Mouse (Mus musculus): Measurements from ENCODE around the gene Ism1.

The Ism1 gene

GRCm38 (mm10) chr2:139714206-139714605, 36.2 kb downstream of the Ism1 start:
- DNase-seq = no peak

- no peak for DNase-seq
These were observed 39.8 kb downstream of the Ism1 start for GRCm38 (mm10) chr2:139717772-139718171.

GRCm38 (mm10) chr2:139722700-139723099, 44.7 kb downstream of the Ism1 start:
- DNase-seq = peak; percentile 76

- DNase-seq = peak; percentile 67
These were observed 45.3 kb downstream of the Ism1 start for GRCm38 (mm10) chr2:139723304-139723703.

- no peak for DNase-seq
These were observed 46.3 kb downstream of the Ism1 start for GRCm38 (mm10) chr2:139724202-139724838.

- DNase-seq = no peak
These were observed 47.4 kb downstream of the Ism1 start for GRCm38 (mm10) chr2:139725328-139725727.

- no peak for DNase-seq
These were observed 50.1 kb downstream of the Ism1 start for GRCm38 (mm10) chr2:139728060-139728459.

GRCm38 (mm10) chr2:139729377-139729776, 51.4 kb downstream of the Ism1 start:
- DNase-seq = no peak

- DNase-seq = no peak
These were observed 64.4 kb downstream of the Ism1 start for GRCm38 (mm10) chr2:139742381-139742780.

GRCm38 (mm10) chr2:139757021-139757420, 79.0 kb downstream of the Ism1 start:
- DNase-seq = no peak

- no peak for DNase-seq
These were observed 79.5 kb downstream of the Ism1 start for GRCm38 (mm10) chr2:139757456-139757855.

- no peak for DNase-seq
These were observed 86.4 kb downstream of the Ism1 start for GRCm38 (mm10) chr2:139764355-139764754.

- no peak for DNase-seq
These were observed 97.1 kb downstream of the Ism1 start for GRCm38 (mm10) chr2:139774949-139775570.

- DNase-seq = no peak
These were observed 98.7 kb downstream of the Ism1 start for GRCm38 (mm10) chr2:139776644-139777043.

GRCm38 (mm10) chr2:139778283-139778682, 100.3 kb downstream of the Ism1 start:
- DNase-seq = peak; percentile 65

GRCm38 (mm10) chr2:139783318-139783850, 105.4 kb downstream of the Ism1 start:
- no peak for DNase-seq

GRCm38 (mm10) chr2:139784465-139784864, 106.5 kb downstream of the Ism1 start:
- DNase-seq = no peak

GRCm38 (mm10) chr2:139784946-139785345, 107.0 kb downstream of the Ism1 start:
- no peak for DNase-seq

GRCm38 (mm10) chr2:139788658-139789057, 110.7 kb downstream of the Ism1 start:
- no peak for DNase-seq

- DNase-seq = peak; percentile 42
These were observed 114.6 kb downstream of the Ism1 start for GRCm38 (mm10) chr2:139792345-139793120.

GRCm38 (mm10) chr2:139804041-139804440, 126.1 kb downstream of the Ism1 start:
- DNase-seq = no peak

- no peak for DNase-seq
These were observed 129.9 kb downstream of the Ism1 start for GRCm38 (mm10) chr2:139807887-139808286.

Measured in lung, postnatal 14 days (tissue).